9 mouse cellular contexts compared by ENCODE assay signal in genomic region chr14:30109079-30109478, GRCm38 (mm10).
DNase-seq lines count a peak whose midpoint lies in the region; TF ChIP-seq lines count a peak whose summit lies in the region.
"Had no signal": no experiment of that assay in that cellular context is flagged by ENCODE, and none has a peak within 500 bp of the region (broad histone marks: within the 10 kb centered on the region; RNA-seq: fewer than 3 reads in every experiment).

No protein-coding gene starts in this region.

- WGBS in cerebellum, adult 2 months: 73% methylated on average over 2 of the region's 2 CpGs
- WGBS in lung, adult 2 months: 74% methylated on average over 2 of the region's 2 CpGs
- WGBS in embryonic facial prominence, embryonic 10.5 days: 34% methylated on average over 2 of the region's 2 CpGs

- peaks cover 6% of the 10 kb centered on the region; the same call in 1 of the 2 replicates for H3K4me1 ChIP-seq in cerebellum, adult 2 months (ENCODE audit: control insufficient read depth, insufficient read depth, low read length)
- H3K4me1 ChIP-seq in lung, adult 2 months (ENCODE audit: control insufficient read depth, insufficient read depth, low read length): no peaks in the 10 kb centered on the region
- H3K4me1 ChIP-seq in embryonic facial prominence, embryonic 10.5 days: peaks cover 12% of the 10 kb centered on the region

- no peaks in the 10 kb centered on the region for H3K9me3 ChIP-seq in embryonic facial prominence, embryonic 10.5 days
- H3K9me3 ChIP-seq: heart, embryonic 13.5 days had no signal

- DNase-seq in cerebellum, adult 2 months: no peak
- DNase-seq in cerebellum, adult 9-11 months: no peak
- DNase-seq in lung, adult 2 months: no peak
- DNase-seq in lung, adult 18-20 months: no peak
- peak; percentile 45 for DNase-seq in embryonic facial prominence, embryonic 10.5 days (ENCODE audit: low spot score)
- DNase-seq in retina, postnatal 1 day: peak; percentile 33
- no peak for DNase-seq in adipocyte (ENCODE audit: low spot score)
- DNase-seq in gastrocnemius, postnatal 4 days (ENCODE audit: low spot score in 2 of 2): no peak

- TF ChIP-seq POLR2A in cerebellum, adult 2 months (IDR thresholded peaks at IDR 0.05; ENCODE audit: borderline replicate concordance, insufficient read depth, low read length): no peak
- TF ChIP-seq POLR2A in lung, adult 2 months (IDR thresholded peaks at IDR 0.05; ENCODE audit: borderline replicate concordance, extremely low read depth, low read depth, low read length): no peak

- no peaks in the 10 kb centered on the region for H3K36me3 ChIP-seq in embryonic facial prominence, embryonic 10.5 days (replicated peaks)

- H3K4me3 ChIP-seq in cerebellum, adult 2 months (replicated peaks; ENCODE audit: insufficient read depth, low read depth, low read length): no peak overlapping the region
- H3K4me3 ChIP-seq in lung, adult 2 months (replicated peaks; ENCODE audit: extremely low read depth, low read depth, low read length): no peak overlapping the region
- no peak overlapping the region for H3K4me3 ChIP-seq in embryonic facial prominence, embryonic 10.5 days
- H3K4me3 ChIP-seq: heart, embryonic 13.5 days had no signal

- no peak overlapping the region for H3K27ac ChIP-seq in cerebellum, adult 2 months (ENCODE audit: insufficient read depth, low read length)
- no peak overlapping the region for H3K27ac ChIP-seq in embryonic facial prominence, embryonic 10.5 days (replicated peaks)
- H3K27ac ChIP-seq: heart, embryonic 13.5 days had no signal

- peak; percentile 62 for TF ChIP-seq CTCF in cerebellum, adult 2 months (IDR thresholded peaks at IDR 0.05; ENCODE audit: borderline replicate concordance, insufficient read depth, low read depth, low read length)
- TF ChIP-seq CTCF in lung, adult 2 months (IDR thresholded peaks at IDR 0.05; ENCODE audit: insufficient read depth, low read length): peak; percentile 52

- no peaks in the 10 kb centered on the region for H3K27me3 ChIP-seq in cerebellum, adult 2 months (ENCODE audit: control insufficient read depth, insufficient read depth, low read length)
- H3K27me3 ChIP-seq in embryonic facial prominence, embryonic 10.5 days (replicated peaks; ENCODE audit: low read depth, poor library complexity, severe bottlenecking): no peaks in the 10 kb centered on the region
- H3K27me3 ChIP-seq: heart, embryonic 13.5 days had no signal

Comparison
In these comparisons a context has a peak if more than half of its experiments do, and no peak if none do; other contexts are left out.
1. DNase-seq: peak in embryonic facial prominence, embryonic 10.5 days (single experiment) and retina, postnatal 1 day (single experiment); none in cerebellum, adult 2 months (0 of 2), cerebellum, adult 9-11 months (single experiment), lung, adult 2 months (single experiment), lung, adult 18-20 months (0 of 2), adipocyte (single experiment) and gastrocnemius, postnatal 4 days (0 of 2).